Mouse (Mus musculus) MN1 (cell line): Measurements from ENCODE around the gene Lats1.

Experiments
- DNase-seq: peaks from one replicate; pipeline ENCODE4 v3.0.0-alpha.2; 2016; ENCODE audit warnings: low spot score

The Lats1 gene

GRCm38 (mm10) chr10:7680731-7681301, at the start of gene Lats1, which contains the start of gene Pcmt1:
Lats1 (plus strand) TSS chr10:7681214.
Pcmt1 (minus strand) TSS chr10:7681136.
- peak; percentile 92 for DNase-seq

- no peak for DNase-seq
Observed at GRCm38 (mm10) chr10:7640366-7640765, 40.6 kb upstream of the Lats1 start.

- no peak for DNase-seq
Observed at GRCm38 (mm10) chr10:7645911-7646310, 35.1 kb upstream of the Lats1 start.

GRCm38 (mm10) chr10:7649059-7649458, 32.0 kb upstream of the Lats1 start:
- no peak for DNase-seq

- DNase-seq, result no peak
Observed at GRCm38 (mm10) chr10:7651057-7651456, 30.0 kb upstream of the Lats1 start.

- DNase-seq, result peak; percentile 95
Observed at GRCm38 (mm10) chr10:7662471-7663141, 18.4 kb upstream of the Lats1 start.

GRCm38 (mm10) chr10:7663159-7664026, 17.6 kb upstream of the Lats1 start:
- DNase-seq, result peak; percentile 98

GRCm38 (mm10) chr10:7664027-7664526, 16.9 kb upstream of the Lats1 start:
- no peak for DNase-seq

GRCm38 (mm10) chr10:7664889-7665288, 16.1 kb upstream of the Lats1 start:
- DNase-seq, result no peak

- peak; percentile 98 for DNase-seq
Observed at GRCm38 (mm10) chr10:7667342-7667802, 13.6 kb upstream of the Lats1 start, which contains the start of gene Nup43. Nup43 (plus strand) TSS chr10:7667503.

- DNase-seq, result peak; percentile 73
Observed at GRCm38 (mm10) chr10:7673673-7674072, 7.3 kb upstream of the Lats1 start.

GRCm38 (mm10) chr10:7681343-7682025, 470 bp downstream of the Lats1 start:
- DNase-seq, result peak; percentile 93

GRCm38 (mm10) chr10:7682249-7682648, 1.2 kb downstream of the Lats1 start:
- DNase-seq, result peak; percentile 38

GRCm38 (mm10) chr10:7686902-7687301, 5.9 kb downstream of the Lats1 start:
- DNase-seq, result no peak

- DNase-seq, result no peak
Observed at GRCm38 (mm10) chr10:7695286-7695685, 14.3 kb downstream of the Lats1 start.

GRCm38 (mm10) chr10:7700120-7700519, 19.1 kb downstream of the Lats1 start:
- peak; percentile 23 for DNase-seq

GRCm38 (mm10) chr10:7702586-7702985, 21.6 kb downstream of the Lats1 start:
- no peak for DNase-seq

GRCm38 (mm10) chr10:7710121-7710520, 29.1 kb downstream of the Lats1 start:
- no peak for DNase-seq

GRCm38 (mm10) chr10:7712506-7712905, 31.5 kb downstream of the Lats1 start:
- no peak for DNase-seq

GRCm38 (mm10) chr10:7715056-7715455, 34.0 kb downstream of the Lats1 start:
- DNase-seq, result no peak

GRCm38 (mm10) chr10:7725751-7726500, 44.9 kb downstream of the Lats1 start, which contains the start of gene Katna1:
Katna1 (plus strand) TSS chr10:7726000.
- peak; percentile 98 for DNase-seq
